Mouse (Mus musculus) limb, embryonic 14.5 days (tissue): ENCODE results near the gene Pgap2. TPM values are rescaled to one million over a fixed set of nuclear protein-coding genes. Genes with fewer than 3 reads are reported as not detected.

Source experiments
- ATAC-seq: fragments of 200-750 bp; cut with Nextera tagmentation; 2 replicates; pipeline ENCODE4 v1.8.0; 2017; ENCODE audit warnings: low read depth, moderate number of reproducible peaks, moderate TSS enrichment; ENCODE audit not compliant: low FRiP score
- DNase-seq: peaks from one replicate; pipeline ENCODE4 v3.0.0-alpha.2; 2015; ENCODE audit warnings: low spot score
- H3K27ac ChIP-seq: fragments of 300-500 bp; sonication (generic); replicated peaks from 2 replicates; pipeline ENCODE4 v1.5.1; 2014; ENCODE audit warnings: low read depth, mild to moderate bottlenecking, low read length, moderate library complexity, mixed read lengths
- H3K27me3 ChIP-seq: fragments of 300-500 bp; sonication (generic); 2 replicates; pipeline ENCODE4 v1.6.1; 2014; ENCODE audit warnings: low read length, mixed read lengths; ENCODE audit not compliant: control insufficient read depth, insufficient read depth
- H3K36me3 ChIP-seq: fragments of 300-500 bp; sonication (generic); 2 replicates; pipeline ENCODE4 v1.6.1; 2014; ENCODE audit warnings: mild to moderate bottlenecking, low read length, moderate library complexity, mixed read lengths; ENCODE audit not compliant: control insufficient read depth, insufficient read depth
- H3K4me1 ChIP-seq: fragments of 300-500 bp; sonication (generic); 2 replicates; pipeline ENCODE4 v1.6.1; 2014; ENCODE audit warnings: antibody characterized with exemption, low read length, mixed read lengths; ENCODE audit not compliant: control insufficient read depth, insufficient read depth
- H3K4me2 ChIP-seq: fragments of 300-500 bp; sonication (generic); replicated peaks from 2 replicates; pipeline ENCODE4 v1.6.1; 2014; ENCODE audit warnings: low read depth, mild to moderate bottlenecking, low read length, moderate library complexity; ENCODE audit not compliant: severe bottlenecking
- H3K4me3 ChIP-seq: fragments of 300-500 bp; sonication (generic); replicated peaks from 2 replicates; pipeline ENCODE4 v1.5.1; 2014; ENCODE audit warnings: low read length
- H3K9ac ChIP-seq: fragments of 300-500 bp; sonication (generic); 2 replicates; pipeline ENCODE4 v1.6.1; 2014; ENCODE audit warnings: mild to moderate bottlenecking, low read depth, low read length, moderate library complexity; ENCODE audit not compliant: severe bottlenecking
- H3K9me3 ChIP-seq: fragments of 300-500 bp; sonication (generic); 2 replicates; pipeline ENCODE4 v1.6.1; 2016; ENCODE audit warnings: low read length; ENCODE audit not compliant: control insufficient read depth
- POLR2A ChIP-seq: fragments of 200-500 bp; IDR thresholded peaks from 2 replicates; pipeline ENCODE4 v1.8.0; 2012; ENCODE audit warnings: inconsistent platforms, mild to moderate bottlenecking, moderate library complexity, borderline replicate concordance; ENCODE audit not compliant: insufficient read depth, insufficient read length; ENCODE audit errors: extremely low read depth
- WGBS: fragments of 180-500 bp; shearing (Covaris S2); extraction: QIAGEN DNeasy Blood & Tissue Kit; methylation state at CpG from one replicate; pipeline ENCODE4 v1.1.7; 2014; 5-methylcytosine and 5-hydroxymethylcytosine counted together
- polyA plus RNA-seq, 2 experiments: library from polyadenylated mRNA; depleted of rRNA in 1 of 2; stranded (reverse) in 1 of 2; unstranded in 1 of 2; fragments of >200 nt; fragmentation: Nextera tagmentation in 1 of 2; extraction: Ambion mirVana in 1 of 2; gene quantifications; 2 replicates each; pipeline versions ENCODE4 v1.2.1 to v1.2.3; 2012 to 2014

Pgap2 gene
- polyA plus RNA-seq, 2 experiments: 77.1 to 94.2 TPM

DNA sequence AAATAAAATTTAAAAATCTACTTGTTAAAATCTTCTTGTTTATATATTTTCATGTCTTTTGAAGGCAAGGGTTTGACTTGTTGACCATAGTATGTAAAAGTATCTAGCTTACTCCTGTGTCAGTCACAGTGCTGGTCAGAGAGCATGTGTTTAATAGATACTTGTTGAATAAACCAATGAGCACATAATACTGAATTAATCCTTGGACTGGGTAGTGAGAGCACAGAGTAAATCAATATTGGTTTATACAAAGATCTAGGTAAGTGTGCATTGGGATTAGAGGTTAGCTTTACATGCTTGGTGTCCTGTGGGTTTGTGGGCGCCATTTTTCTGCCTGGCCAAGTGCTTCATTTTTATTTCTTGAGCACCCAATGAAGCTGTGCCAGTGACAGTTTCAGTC is 71.4 kb downstream of the Pgap2 start:
- ATAC-seq (no peak), DNase-seq (no peak)
- Histone ChIP-seq H3K9me3 (no peaks in the 10 kb centered on the region), H3K27ac (no peak overlapping the region), H3K4me2 (no peak overlapping the region), H3K27me3 (no peaks in the 10 kb centered on the region), H3K36me3 (no peaks in the 10 kb centered on the region), H3K4me3 (no peak overlapping the region), H3K4me1 (no peaks in the 10 kb centered on the region), H3K9ac (no peak overlapping the region)
- 93% methylated on average over 1 of the region's 1 CpGs for whole genome bisulfite sequencing
- TF ChIP-seq POLR2A: no peak

GRCm38 (mm10) chr7:102282261-102282660 is 72.3 kb downstream of the Pgap2 start:
- H3K9ac ChIP-seq: no peak overlapping the region
- H3K27me3 ChIP-seq: no peaks in the 10 kb centered on the region
- no peak overlapping the region for H3K4me3 ChIP-seq
- DNase-seq: no peak
- no peak for TF ChIP-seq POLR2A
- no peak overlapping the region for H3K4me2 ChIP-seq
- no peaks in the 10 kb centered on the region for H3K4me1 ChIP-seq
- no peaks in the 10 kb centered on the region for H3K36me3 ChIP-seq
- ATAC-seq: no peak
- no peaks in the 10 kb centered on the region for H3K9me3 ChIP-seq
- H3K27ac ChIP-seq: no peak overlapping the region
- 76% methylated on average over 5 of the region's 5 CpGs for WGBS

Other genes starting within 250 kb of the Pgap2 start
- gene Il18bp, start 191.5 kb upstream of the Pgap2 start, polyA plus RNA-seq (2012; rRNA removed): 12.9 and 15.4 TPM in 2 replicates
- gene Il18bp, start 191.5 kb upstream of the Pgap2 start, polyA plus RNA-seq (2014; fragmentation: Nextera tagmentation; extraction: Ambion mirVana): 2.2 and 2.7 TPM in 2 replicates
- 62.3 and 83.0 TPM in 2 replicates for gene Rnf121, start 144.7 kb upstream of the Pgap2 start, polyA plus RNA-seq (2012; rRNA removed)
- gene Rnf121, start 144.7 kb upstream of the Pgap2 start, polyA plus RNA-seq (2014; fragmentation: Nextera tagmentation; extraction: Ambion mirVana): 32.6 and 34.1 TPM in 2 replicates
- gene Xndc1, start 144.7 kb upstream of the Pgap2 start, polyA plus RNA-seq (2012; rRNA removed): 65.1 and 77.5 TPM in 2 replicates
- 21.4 and 22.9 TPM in 2 replicates for gene Xndc1, start 144.7 kb upstream of the Pgap2 start, polyA plus RNA-seq (2014; fragmentation: Nextera tagmentation; extraction: Ambion mirVana)
- 9.0 and 9.5 TPM in 2 replicates for gene Xntrpc, start 144.5 kb upstream of the Pgap2 start, polyA plus RNA-seq (2012; rRNA removed)
- gene Xntrpc, start 144.5 kb upstream of the Pgap2 start, polyA plus RNA-seq (2014; fragmentation: Nextera tagmentation; extraction: Ambion mirVana): 1.2 and 1.8 TPM in 2 replicates
- gene Trpc2, start 127.1 kb upstream of the Pgap2 start, polyA plus RNA-seq (2012; rRNA removed): 5.5 and 10.8 TPM in 2 replicates
- gene Trpc2, start 127.1 kb upstream of the Pgap2 start, polyA plus RNA-seq (2014; fragmentation: Nextera tagmentation; extraction: Ambion mirVana): not detected in 2 replicates
- gene Art1, start 108.5 kb upstream of the Pgap2 start, polyA plus RNA-seq (2012; rRNA removed): 18.2 and 20.4 TPM in 2 replicates
- gene Art1, start 108.5 kb upstream of the Pgap2 start, polyA plus RNA-seq (2014; fragmentation: Nextera tagmentation; extraction: Ambion mirVana): 15.9 and 21.7 TPM in 2 replicates
- 2.4 and 2.9 TPM in 2 replicates for gene Art5, start 100.7 kb upstream of the Pgap2 start, polyA plus RNA-seq (2012; rRNA removed)
- gene Art5, start 100.7 kb upstream of the Pgap2 start, polyA plus RNA-seq (2014; fragmentation: Nextera tagmentation; extraction: Ambion mirVana): 2.5 and 3.0 TPM in 2 replicates
- 0.05 and 0.06 TPM in 2 replicates for gene Chrna10, start 93.4 kb upstream of the Pgap2 start, polyA plus RNA-seq (2012; rRNA removed)
- not detected in 2 replicates for gene Chrna10, start 93.4 kb upstream of the Pgap2 start, polyA plus RNA-seq (2014; fragmentation: Nextera tagmentation; extraction: Ambion mirVana)
- gene Nup98, start within 50 bp of the Pgap2 start, polyA plus RNA-seq (2012; rRNA removed): 27.3 and 28.3 TPM in 2 replicates
- gene Nup98, start within 50 bp of the Pgap2 start, polyA plus RNA-seq (2014; fragmentation: Nextera tagmentation; extraction: Ambion mirVana): 38.9 and 41.5 TPM in 2 replicates
- gene Rhog, start 45.8 kb downstream of the Pgap2 start, polyA plus RNA-seq (2012; rRNA removed): 48.7 and 55.6 TPM in 2 replicates
- 70.3 and 73.7 TPM in 2 replicates for gene Rhog, start 45.8 kb downstream of the Pgap2 start, polyA plus RNA-seq (2014; fragmentation: Nextera tagmentation; extraction: Ambion mirVana)
- gene Stim1, start 57.6 kb downstream of the Pgap2 start, polyA plus RNA-seq (2012; rRNA removed): 49.1 and 66.1 TPM in 2 replicates
- gene Stim1, start 57.6 kb downstream of the Pgap2 start, polyA plus RNA-seq (2014; fragmentation: Nextera tagmentation; extraction: Ambion mirVana): 27.7 and 31.7 TPM in 2 replicates
- gene Rrm1, start 231.5 kb downstream of the Pgap2 start, polyA plus RNA-seq (2012; rRNA removed): 66.3 and 79.7 TPM in 2 replicates
- 115 and 134 TPM in 2 replicates for gene Rrm1, start 231.5 kb downstream of the Pgap2 start, polyA plus RNA-seq (2014; fragmentation: Nextera tagmentation; extraction: Ambion mirVana)